Comparison of ENCODE assay signal across 9 mouse cellular contexts in genomic region chr2:4557466-4557865, GRCm38 (mm10).
DNase-seq lines count a peak whose midpoint lies in the region; ATAC-seq lines count a peak whose summit lies in the region.
"Had no signal": no experiment of that assay in that cellular context is flagged by ENCODE, and none has a peak within 500 bp of the region (broad histone marks: within the 10 kb centered on the region; RNA-seq: fewer than 3 reads in every experiment).

No protein-coding gene starts in this region.

- peak; percentile 42 for DNase-seq in gastrocnemius, postnatal 14 days
- DNase-seq in gastrocnemius, postnatal 36 days, result no peak
- DNase-seq in 3T3-L1 (ENCODE audit: low read depth, low spot score), result peak; percentile 85
- no peak for DNase-seq in forebrain, embryonic 14.5 days (ENCODE audit: low spot score)
- peak; percentile 74 for DNase-seq in liver
- no peak for DNase-seq in thymus, postnatal 0 days (ENCODE audit: low spot score)
- no peak for DNase-seq in urinary bladder, adult 18-20 months (ENCODE audit: low spot score in 2 of 2)
- DNase-seq: cerebellum, adult 8-10 months had no signal

- no peak for ATAC-seq in forebrain, embryonic 14.5 days
- ATAC-seq in megakaryocyte-erythroid progenitor cell, adult 5-6 weeks (replicated peaks; ENCODE audit: low FRiP score, low TSS enrichment, poor library complexity, severe bottlenecking), result no peak

- H3K4me3 ChIP-seq in forebrain, embryonic 14.5 days (ENCODE audit: low read depth, low read length), result no peak overlapping the region

- intact Hi-C loops in gastrocnemius, postnatal 14 days (cut with DNase I; ENCODE audit: low total_unique reads), result no loop called here
- intact Hi-C loops in gastrocnemius, postnatal 36 days (cut with DNase I), result loop anchor here (5.0 kb wide), 1 partner anchor 45 kb away; no protein-coding TSS in a partner anchor

- H3K9me3 ChIP-seq in forebrain, embryonic 14.5 days (replicated peaks; ENCODE audit: control insufficient read depth, low read length), result no peaks in the 10 kb centered on the region

- 0 out of 2 replicates have a peak, but pooled peaks cover 4% of the 10 kb centered on the region for H3K36me3 ChIP-seq in forebrain, embryonic 14.5 days (ENCODE audit: control insufficient read depth, insufficient read depth, low read length)

- H3K27ac ChIP-seq in forebrain, embryonic 14.5 days (ENCODE audit: low read depth, low read length), result peak overlapping the region; percentile 70

- H3K9ac ChIP-seq in forebrain, embryonic 14.5 days (ENCODE audit: low read length), result no peak overlapping the region

- H3K4me2 ChIP-seq in forebrain, embryonic 14.5 days (ENCODE audit: low read length), result no peak overlapping the region

- peaks cover 55% of the 10 kb centered on the region for H3K4me1 ChIP-seq in forebrain, embryonic 14.5 days (ENCODE audit: control insufficient read depth, insufficient read depth, low read length)

- WGBS in forebrain, embryonic 14.5 days, result 16% methylated on average over 4 of the region's 4 CpGs

- H3K27me3 ChIP-seq in forebrain, embryonic 14.5 days (replicated peaks; ENCODE audit: control insufficient read depth, insufficient read depth, low read length), result no peaks in the 10 kb centered on the region

Comparison
In these comparisons a context has a peak if more than half of its experiments do, and no peak if none do; other contexts are left out.
1. DNase-seq: peak in gastrocnemius, postnatal 14 days (single experiment), 3T3-L1 (single experiment) and liver (single experiment); none in gastrocnemius, postnatal 36 days (0 of 2), forebrain, embryonic 14.5 days (single experiment), thymus, postnatal 0 days (single experiment) and urinary bladder, adult 18-20 months (0 of 2).